Mouse (Mus musculus): ENCODE measurements around the gene Mthfd1.
A peak's percentile ranks its signal among the peaks of the same experiment; 100 is the strongest.

The Mthfd1 gene

DNA sequence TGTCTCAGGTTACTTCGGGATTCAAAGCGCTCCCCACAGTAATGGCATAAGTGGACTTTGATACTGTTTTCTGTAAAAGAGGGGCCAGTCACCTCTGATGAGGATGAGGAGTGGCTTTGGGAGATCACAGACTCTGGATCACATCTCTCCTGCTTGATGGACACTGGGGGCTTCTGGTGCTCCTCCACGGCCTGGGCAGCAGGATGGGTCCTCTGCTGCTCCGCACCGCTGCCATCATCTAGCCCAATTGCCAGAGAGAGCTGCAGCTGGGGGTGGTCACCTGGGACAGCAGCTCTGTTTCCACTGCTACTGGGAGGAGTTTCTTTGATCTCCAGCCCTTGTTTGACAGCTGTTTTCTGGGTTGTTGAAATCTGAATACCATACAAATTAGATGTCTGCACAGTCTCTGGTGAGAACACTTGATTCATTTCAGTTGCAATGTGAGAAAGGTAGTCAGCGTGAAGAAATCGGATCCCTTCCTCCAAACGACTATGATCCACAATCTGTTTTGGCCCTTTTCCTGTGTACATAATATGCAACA, 94.7 kb downstream of the Mthfd1 start:
- no peak for DNase-seq (ENCODE audit: low spot score in 2 of 2)

DNA sequence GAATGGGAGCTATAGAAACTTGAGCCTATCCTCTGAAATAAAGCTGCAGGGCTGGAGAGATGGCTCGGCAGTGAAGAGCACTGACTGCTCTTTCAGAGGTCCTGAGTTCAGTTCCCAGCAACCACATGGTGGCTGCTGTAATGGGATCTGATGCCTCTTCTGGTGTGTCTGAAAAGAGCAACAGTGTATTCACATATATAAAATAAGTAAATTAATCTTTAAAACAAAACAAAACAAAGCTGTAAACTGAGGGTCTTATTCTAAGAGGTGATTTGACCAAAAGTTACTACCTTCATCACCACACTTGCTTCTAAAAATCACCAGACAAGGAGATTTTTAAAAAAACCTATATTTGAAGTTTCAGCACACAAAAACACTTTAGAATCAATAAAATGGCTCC, 105.8 kb downstream of the Mthfd1 start:
- DNase-seq (ENCODE audit: low spot score in 2 of 2): no peak

DNA sequence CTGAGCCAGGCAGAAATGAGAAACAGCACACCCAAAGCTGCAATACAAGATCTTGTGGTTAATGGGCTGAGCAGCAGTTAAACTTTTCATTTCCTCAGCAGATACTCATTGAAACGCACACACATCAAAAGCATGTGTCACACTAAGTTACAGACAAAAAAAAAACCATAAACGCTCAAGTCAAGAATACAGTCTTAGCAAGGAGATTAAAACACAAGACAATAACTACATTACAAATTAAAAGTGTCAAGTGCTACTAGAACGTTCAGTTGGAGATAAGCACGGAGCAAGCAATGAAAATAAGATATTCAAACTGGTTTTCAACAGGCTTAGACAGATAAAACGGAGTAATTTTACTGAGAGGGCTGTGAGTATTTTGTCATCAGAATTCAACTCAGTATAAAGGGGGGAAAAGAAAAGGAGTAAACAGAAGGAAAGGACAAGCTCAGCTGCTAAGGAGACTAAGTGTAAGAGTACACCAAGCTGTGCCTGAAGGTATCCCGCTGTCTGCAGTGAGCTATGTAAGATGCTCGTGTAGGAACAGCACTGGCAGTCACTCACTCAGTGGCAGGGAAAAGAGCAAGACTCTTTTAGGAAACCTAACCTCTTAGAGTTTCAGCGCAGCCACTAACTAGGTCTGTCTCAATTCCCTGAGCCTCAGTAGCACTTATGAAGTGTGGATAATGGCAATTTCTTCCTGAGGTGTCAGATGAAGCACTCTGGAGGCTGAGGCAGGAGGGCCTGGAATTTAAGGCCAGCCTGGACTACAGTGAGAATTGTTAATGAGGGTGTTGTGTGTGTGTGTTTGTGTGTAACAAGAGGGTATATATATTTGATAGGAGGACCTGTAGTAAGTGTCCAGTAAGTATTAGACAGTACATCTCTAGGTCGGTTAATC, 106.6 kb downstream of the Mthfd1 start:
- DNase-seq (ENCODE audit: low spot score in 2 of 2): no peak

DNA sequence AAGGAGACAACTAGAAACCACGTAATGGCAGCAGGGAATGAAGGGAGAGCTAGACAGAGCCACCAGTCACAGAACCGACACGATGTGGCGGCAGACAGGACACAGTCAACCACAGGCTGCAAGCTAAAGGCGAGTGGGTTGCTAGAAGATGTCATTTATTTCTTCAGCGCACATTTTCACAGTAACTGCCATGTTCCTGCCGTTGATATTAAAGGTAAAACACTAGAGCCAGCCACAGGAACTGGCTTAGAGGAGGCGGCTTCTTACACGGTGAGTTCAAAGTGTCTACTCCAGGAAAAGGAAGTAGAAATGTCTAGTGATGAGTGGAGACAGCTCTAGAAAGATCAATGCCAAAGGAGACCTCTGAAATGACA, 107.2 kb downstream of the Mthfd1 start:
- no peak for DNase-seq (ENCODE audit: low spot score in 2 of 2)

DNA sequence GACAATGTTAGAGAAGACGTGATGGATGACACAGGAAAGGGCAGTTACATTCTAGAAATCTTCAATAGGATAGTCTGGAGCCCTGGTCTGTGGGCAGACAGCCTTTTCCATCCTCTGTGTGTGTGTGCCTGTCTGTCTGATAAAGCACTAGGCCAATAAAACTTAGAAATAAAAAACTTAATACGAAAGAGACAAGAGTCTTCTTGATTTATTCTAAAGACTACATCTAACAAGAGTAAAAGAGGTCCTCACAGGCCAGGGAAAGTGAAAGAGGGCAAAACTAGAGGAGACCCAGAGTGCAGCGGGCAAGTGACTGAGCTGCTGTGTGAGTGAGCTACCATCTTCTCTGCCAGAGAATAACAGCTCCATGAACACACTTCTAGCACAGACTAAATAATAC, 111.2 kb downstream of the Mthfd1 start:
- no peak for DNase-seq (ENCODE audit: low spot score in 2 of 2)

DNA sequence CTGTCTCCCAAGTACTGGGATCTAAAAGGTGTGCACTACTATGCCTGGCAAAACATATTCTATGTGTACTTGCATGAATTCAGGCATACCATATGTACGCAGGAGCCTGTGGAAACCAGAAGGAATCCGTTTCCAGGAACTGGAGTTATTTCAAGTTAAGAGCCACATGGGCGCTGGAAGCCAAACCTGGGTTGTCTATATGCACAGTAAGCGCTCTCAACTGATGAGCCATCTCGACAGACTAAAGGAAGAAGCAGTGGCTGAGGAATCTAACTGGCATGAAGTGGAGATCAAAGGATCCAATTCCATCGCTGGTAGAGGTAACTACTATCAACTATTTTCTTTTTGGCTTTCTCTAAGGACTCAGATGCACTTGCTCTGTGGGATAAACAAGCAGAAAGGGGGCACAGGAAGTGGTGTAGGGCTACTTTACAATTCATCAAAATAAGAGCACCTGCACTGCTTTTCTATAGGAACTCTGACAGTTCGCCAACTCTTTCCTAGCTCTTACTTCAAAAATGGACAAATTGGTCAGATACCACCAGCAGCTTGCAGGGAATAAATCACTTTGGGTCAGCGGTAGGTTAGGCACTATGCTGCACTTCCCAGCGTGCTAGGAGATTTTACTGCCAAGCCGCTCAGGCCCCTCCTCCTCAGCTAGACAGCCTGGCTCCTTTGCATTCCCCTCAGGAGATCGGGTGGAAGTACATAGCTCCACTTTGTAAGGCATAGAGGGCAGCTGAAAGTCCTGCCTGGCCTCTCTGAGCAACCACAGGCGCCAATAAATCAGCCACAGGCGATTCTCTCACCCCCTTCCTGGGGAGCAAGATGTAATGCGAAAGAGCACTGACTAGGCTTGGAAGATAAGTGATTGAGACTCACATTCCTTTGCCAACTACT, 112.2 kb downstream of the Mthfd1 start:
- no peak for DNase-seq (ENCODE audit: low spot score in 2 of 2)

DNA sequence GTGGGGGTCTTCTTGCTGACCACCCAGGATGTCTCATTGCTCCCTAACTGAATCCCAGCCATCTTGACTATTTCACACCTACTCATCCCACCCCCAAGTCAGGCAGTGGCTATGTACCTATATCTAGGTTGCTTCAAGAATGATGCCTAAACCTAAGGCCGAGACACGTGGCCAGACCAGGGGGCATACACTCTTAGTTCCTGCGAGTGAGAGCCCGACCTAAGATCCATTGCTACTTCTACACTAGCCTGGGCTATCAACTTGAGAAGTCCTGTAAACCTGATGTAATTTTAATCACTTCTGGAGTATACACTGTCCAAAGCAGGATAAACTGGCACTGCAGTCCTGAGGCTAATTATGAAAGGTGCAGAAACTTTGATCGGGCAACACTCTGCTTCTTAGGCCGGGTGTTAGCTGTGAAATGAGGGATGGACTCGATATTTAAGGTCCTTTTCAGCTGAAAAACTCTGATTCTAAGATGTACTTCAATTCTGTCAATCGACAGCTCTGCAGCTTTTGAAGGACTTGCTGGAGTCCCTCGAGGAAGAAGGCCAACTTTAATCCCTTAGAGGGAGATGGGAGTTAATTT, 113.2 kb downstream of the Mthfd1 start:
- DNase-seq (ENCODE audit: low spot score in 2 of 2): no peak

DNA sequence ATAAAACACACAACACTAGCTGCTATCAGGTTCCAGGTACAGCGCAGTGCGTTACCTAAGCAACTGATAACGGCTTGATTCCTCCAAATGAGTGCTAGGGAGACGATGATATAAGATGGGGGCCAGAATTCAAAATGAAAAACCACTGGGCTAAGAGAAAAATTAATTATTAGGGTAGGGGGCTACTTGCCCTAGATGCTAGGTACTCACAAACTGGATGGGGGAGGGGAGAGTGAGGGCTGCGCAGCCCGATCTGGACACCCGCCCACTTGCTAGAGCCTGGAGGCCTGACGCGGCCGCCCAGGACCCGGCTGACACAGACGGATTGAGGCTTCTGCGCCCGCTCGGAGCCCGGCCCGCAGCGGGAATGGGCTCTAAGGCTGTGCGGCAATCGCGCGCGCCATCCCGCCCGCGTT, 113.7 kb downstream of the Mthfd1 start:
- peak in 1 of 2 experiments; percentile 25 for DNase-seq (ENCODE audit: low spot score in 2 of 2)

Measured in right cerebral cortex, postnatal 36 days (tissue).